Mouse (Mus musculus) hindbrain, embryonic 10.5 days (tissue): ENCODE results near the gene Gm28043. TPM values are rescaled to one million over a fixed set of nuclear protein-coding genes. Genes with fewer than 3 reads are reported as not detected.
"Not testable (repeated sequence)": the region's sequence is repeated elsewhere in the genome, so short reads cannot be mapped to it uniquely, and the experiment has no call there.

Experiments
- DNase-seq: peaks from one replicate; pipeline ENCODE4 v3.0.0-alpha.2; 2017; ENCODE audit warnings: low spot score
- H3K27ac ChIP-seq: fragments of 300-500 bp; sonication (generic); 2 replicates; pipeline ENCODE4 v1.5.1; 2016; ENCODE audit warnings: mild to moderate bottlenecking, moderate library complexity
- H3K27me3 ChIP-seq: fragments of 300-500 bp; sonication (generic); 2 replicates; pipeline ENCODE4 v1.6.1; 2016; ENCODE audit warnings: mild to moderate bottlenecking; ENCODE audit not compliant: poor library complexity, insufficient read depth, severe bottlenecking
- H3K36me3 ChIP-seq: fragments of 300-500 bp; sonication (generic); 2 replicates; pipeline ENCODE4 v1.6.1; 2016; ENCODE audit warnings: mild to moderate bottlenecking, moderate library complexity
- H3K4me1 ChIP-seq: fragments of 300-500 bp; sonication (generic); replicated peaks from 2 replicates; pipeline ENCODE4 v1.6.1; 2016; ENCODE audit warnings: mild to moderate bottlenecking
- H3K4me3 ChIP-seq: fragments of 300-500 bp; sonication (generic); 2 replicates; pipeline ENCODE4 v1.5.1; 2016; ENCODE audit warnings: mild to moderate bottlenecking, moderate library complexity
- H3K9me3 ChIP-seq: fragments of 300-500 bp; sonication (generic); 2 replicates; pipeline ENCODE4 v1.6.1; 2016; ENCODE audit warnings: mild to moderate bottlenecking, moderate library complexity
- WGBS: fragments of 180-500 bp; shearing (Covaris S2); methylation state at CpG from one replicate; pipeline ENCODE4 v1.1.7; 2016; 5-methylcytosine and 5-hydroxymethylcytosine counted together
- polyA plus RNA-seq: library from polyadenylated mRNA; unstranded; fragments of >200 nt; fragmentation: Nextera tagmentation; extraction: Ambion mirVana; gene quantifications from 2 replicates; pipeline ENCODE4 v1.2.1, GENCODE M21; 2016

Gm28043 gene
- polyA plus RNA-seq, 1 experiment from 2014 or later = 2.8 TPM

GRCm38 (mm10) chr17:29596771-29597132, 17.9 kb upstream of the Gm28043 start:
- Histone ChIP-seq H3K27ac (peak overlapping the region; percentile 79), H3K27me3 (no peaks in the 10 kb centered on the region), H3K4me3 (no peak overlapping the region), H3K9me3 (no peaks in the 10 kb centered on the region), H3K4me1 (peaks cover 29% of the 10 kb centered on the region), H3K36me3 (peaks cover 79% of the 10 kb centered on the region)
- DNase-seq = no peak
- WGBS = 73% methylated on average over 13 of the region's 13 CpGs

- H3K27ac ChIP-seq = no peak overlapping the region
- no peak for DNase-seq
- 92% methylated on average over 14 of the region's 14 CpGs for WGBS
- H3K4me1 ChIP-seq = peaks cover 29% of the 10 kb centered on the region
- no peak overlapping the region for H3K4me3 ChIP-seq
- peaks cover 88% of the 10 kb centered on the region for H3K36me3 ChIP-seq
- no peaks in the 10 kb centered on the region for H3K27me3 ChIP-seq
- no peaks in the 10 kb centered on the region for H3K9me3 ChIP-seq
These were observed 15.6 kb upstream of the Gm28043 start for GRCm38 (mm10) chr17:29599051-29599450.

- peaks cover 86% of the 10 kb centered on the region for H3K36me3 ChIP-seq
- H3K9me3 ChIP-seq = no peaks in the 10 kb centered on the region
- DNase-seq = no peak
- WGBS = 84% methylated on average over 8 of the region's 8 CpGs
- H3K27me3 ChIP-seq = no peaks in the 10 kb centered on the region
- peaks cover 29% of the 10 kb centered on the region for H3K4me1 ChIP-seq
- no peak overlapping the region for H3K27ac ChIP-seq
- H3K4me3 ChIP-seq = no peak overlapping the region
These were observed 15.1 kb upstream of the Gm28043 start for GRCm38 (mm10) chr17:29599537-29599936.

GRCm38 (mm10) chr17:29601391-29601790, 13.3 kb upstream of the Gm28043 start:
- H3K4me1 ChIP-seq = peaks cover 20% of the 10 kb centered on the region
- DNase-seq = no peak
- WGBS = 90% methylated on average over 4 of the region's 4 CpGs

GRCm38 (mm10) chr17:29603283-29603682, 11.4 kb upstream of the Gm28043 start:
- Histone ChIP-seq H3K9me3 (no peaks in the 10 kb centered on the region), H3K4me1 (0 out of 2 replicates have a peak, but pooled peaks cover 5% of the 10 kb centered on the region), H3K27me3 (no peaks in the 10 kb centered on the region), H3K4me3 (no peak overlapping the region), H3K36me3 (peaks cover 84% of the 10 kb centered on the region), H3K27ac (no peak overlapping the region)
- WGBS = 32% methylated on average over 6 of the region's 6 CpGs
- peak; percentile 77 for DNase-seq

More at GRCm38 (mm10) chr17:29601391-29601790, 13.3 kb upstream of the Gm28043 start:
- no peaks in the 10 kb centered on the region for H3K9me3 ChIP-seq
- no peak overlapping the region for H3K4me3 ChIP-seq
- no peak overlapping the region for H3K27ac ChIP-seq
- H3K27me3 ChIP-seq = no peaks in the 10 kb centered on the region
- peaks cover 84% of the 10 kb centered on the region for H3K36me3 ChIP-seq

- H3K36me3 ChIP-seq = peaks cover 22% of the 10 kb centered on the region
- not testable (repeated sequence) for H3K4me3 ChIP-seq, H3K9me3 ChIP-seq, H3K27ac ChIP-seq, DNase-seq, H3K27me3 ChIP-seq
- peaks cover 31% of the 10 kb centered on the region for H3K4me1 ChIP-seq
- 89% methylated on average over 5 of the region's 5 CpGs for WGBS
These were observed 1.2 kb upstream of the Gm28043 start for GRCm38 (mm10) chr17:29613453-29613852.

DNA sequence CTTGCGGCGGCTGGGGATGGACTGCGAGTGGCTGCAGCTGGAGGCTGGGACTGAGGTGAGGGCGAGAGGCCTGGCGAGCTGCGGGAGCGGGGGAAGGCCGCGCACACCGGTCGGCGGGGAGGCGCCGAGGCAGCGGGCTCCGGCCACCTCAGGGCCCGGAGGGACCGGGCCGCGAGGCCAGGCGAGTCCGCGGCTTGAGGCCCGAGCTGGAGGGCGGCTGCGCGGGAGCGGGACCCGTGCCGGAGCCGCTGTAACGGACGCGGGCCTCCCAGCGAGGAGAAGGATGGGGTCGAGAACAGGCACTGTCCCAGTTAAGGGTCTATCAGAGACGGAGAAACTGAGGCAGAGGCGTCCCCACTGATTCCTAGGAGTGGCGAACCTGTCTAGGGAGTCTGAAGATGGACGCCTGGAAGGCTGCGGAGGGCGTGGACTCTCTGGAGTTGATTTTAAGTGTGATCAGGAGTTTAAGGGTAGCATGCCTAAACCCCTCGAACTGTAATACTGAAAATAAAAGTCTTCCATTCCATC, 412 bp downstream of the Gm28043 start:
- Histone ChIP-seq H3K4me3 (peak overlapping the region; percentile 99), H3K27me3 (no peaks in the 10 kb centered on the region), H3K4me1 (peaks cover 31% of the 10 kb centered on the region), H3K9me3 (no peaks in the 10 kb centered on the region), H3K36me3 (peaks cover 34% of the 10 kb centered on the region), H3K27ac (peak overlapping the region; percentile 99)
- under 1% methylated on average over 43 of the region's 43 CpGs for WGBS
- no peak for DNase-seq

GRCm38 (mm10) chr17:29615616-29616015, 940 bp downstream of the Gm28043 start:
- Histone ChIP-seq H3K4me1 (peaks cover 31% of the 10 kb centered on the region), H3K9me3 (no peaks in the 10 kb centered on the region), H3K27ac (peak overlapping the region; percentile 99), H3K4me3 (peak overlapping the region; percentile 99), H3K36me3 (peaks cover 39% of the 10 kb centered on the region), H3K27me3 (no peaks in the 10 kb centered on the region)
- no peak for DNase-seq
- WGBS = 12% methylated on average over 4 of the region's 4 CpGs

- Histone ChIP-seq H3K27ac (no peak overlapping the region), H3K9me3 (no peaks in the 10 kb centered on the region), H3K36me3 (peaks cover 76% of the 10 kb centered on the region), H3K4me1 (peaks cover 25% of the 10 kb centered on the region), H3K27me3 (no peaks in the 10 kb centered on the region), H3K4me3 (no peak overlapping the region)
- WGBS = 90% methylated on average over 3 of the region's 3 CpGs
- no peak for DNase-seq
These were observed 4.6 kb downstream of the Gm28043 start for GRCm38 (mm10) chr17:29619231-29619630.

DNA sequence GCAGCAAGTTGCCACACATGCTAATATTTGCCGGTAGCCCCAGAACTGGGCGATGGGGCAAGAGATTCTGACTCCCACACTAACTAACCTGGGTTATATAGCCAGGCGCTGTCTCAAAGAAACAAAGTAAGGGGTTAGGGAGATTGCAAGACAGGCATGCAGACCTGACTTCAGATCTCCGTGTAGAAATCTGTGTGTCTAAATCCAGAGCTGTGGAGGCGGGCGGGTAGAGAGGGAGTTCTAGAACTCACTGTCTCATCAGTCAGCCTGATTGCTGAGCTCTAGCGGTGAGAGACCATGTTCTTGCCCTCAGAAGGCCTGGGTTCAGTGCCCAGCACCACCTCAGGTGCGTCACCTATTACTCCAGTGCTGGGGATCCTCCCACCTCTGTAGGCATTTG, 8.8 kb downstream of the Gm28043 start:
- 98% methylated on average over 8 of the region's 8 CpGs for WGBS
- no peak for DNase-seq
- peaks cover 100% of the 10 kb centered on the region for H3K36me3 ChIP-seq

GRCm38 (mm10) chr17:29627285-29627684, 12.6 kb downstream of the Gm28043 start:
- Histone ChIP-seq H3K36me3 (peaks cover 98% of the 10 kb centered on the region), H3K4me3 (no peak overlapping the region), H3K27ac (no peak overlapping the region), H3K4me1 (0 out of 2 replicates have a peak, but pooled peaks cover 4% of the 10 kb centered on the region), H3K9me3 (no peaks in the 10 kb centered on the region), H3K27me3 (no peaks in the 10 kb centered on the region)
- no peak for DNase-seq
- 91% methylated on average over 9 of the region's 9 CpGs for WGBS

More for the DNA sequence above, 8.8 kb downstream of the Gm28043 start:
- Histone ChIP-seq H3K27me3 (no peaks in the 10 kb centered on the region), H3K9me3 (no peaks in the 10 kb centered on the region), H3K4me3 (no peak overlapping the region), H3K4me1 (0 out of 2 replicates have a peak, but pooled peaks cover 4% of the 10 kb centered on the region), H3K27ac (no peak overlapping the region)

- no peaks in the 10 kb centered on the region for H3K27me3 ChIP-seq
- H3K4me3 ChIP-seq = no peak overlapping the region
- peaks cover 98% of the 10 kb centered on the region for H3K36me3 ChIP-seq
- H3K9me3 ChIP-seq = no peaks in the 10 kb centered on the region
- DNase-seq = no peak
- H3K27ac ChIP-seq = no peak overlapping the region
- 0 out of 2 replicates have a peak, but pooled peaks cover 4% of the 10 kb centered on the region for H3K4me1 ChIP-seq
- WGBS = 89% methylated on average over 5 of the region's 5 CpGs
These were observed 14.3 kb downstream of the Gm28043 start for GRCm38 (mm10) chr17:29628946-29629345.

- 92% methylated on average over 5 of the region's 5 CpGs for WGBS
- H3K36me3 ChIP-seq = peaks cover 98% of the 10 kb centered on the region
- H3K4me1 ChIP-seq = 0 out of 2 replicates have a peak, but pooled peaks cover 4% of the 10 kb centered on the region
- no peak overlapping the region for H3K27ac ChIP-seq
- no peaks in the 10 kb centered on the region for H3K27me3 ChIP-seq
- no peak overlapping the region for H3K4me3 ChIP-seq
- no peaks in the 10 kb centered on the region for H3K9me3 ChIP-seq
- DNase-seq = no peak
These were observed 14.9 kb downstream of the Gm28043 start for GRCm38 (mm10) chr17:29629620-29630019.

DNA sequence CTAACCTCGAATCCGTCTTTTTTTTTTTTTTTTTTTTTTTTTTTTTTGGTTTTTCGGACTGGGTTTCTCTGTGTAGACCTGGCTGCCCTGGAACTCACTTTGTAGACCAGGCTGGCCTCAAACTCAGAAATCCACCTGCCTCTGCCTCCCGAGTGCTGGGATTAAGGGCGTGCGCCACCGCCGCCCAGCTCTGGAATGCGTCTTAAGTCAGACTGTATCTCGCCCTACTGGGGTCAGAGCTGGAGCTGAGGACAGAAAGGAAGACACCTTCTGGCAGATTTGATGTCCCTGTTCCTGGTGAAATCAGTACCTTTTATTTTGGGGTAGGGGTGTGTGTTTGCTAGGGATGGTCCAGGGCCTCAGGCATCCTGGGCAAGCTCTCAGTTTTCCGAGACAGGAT, 17.6 kb downstream of the Gm28043 start:
- Histone ChIP-seq H3K27me3 (no peaks in the 10 kb centered on the region), H3K36me3 (peaks cover 98% of the 10 kb centered on the region), H3K9me3 (no peaks in the 10 kb centered on the region), H3K4me1 (0 out of 2 replicates have a peak, but pooled peaks cover 1% of the 10 kb centered on the region), H3K4me3 (no peak overlapping the region), H3K27ac (no peak overlapping the region)
- DNase-seq = no peak
- WGBS = 93% methylated on average over 11 of the region's 11 CpGs
